Mouse (Mus musculus) brain, embryonic 14.5 days (tissue): ENCODE results near the gene Asb14.

Experiments
- CTCF ChIP-seq: fragments of 200-500 bp; IDR thresholded peaks from 2 replicates; pipeline ENCODE4 v1.5.1; 2012; ENCODE audit warnings: inconsistent platforms, mild to moderate bottlenecking, moderate library complexity, borderline replicate concordance; ENCODE audit not compliant: insufficient read depth, insufficient read length; ENCODE audit errors: extremely low read depth
- POLR2A ChIP-seq: fragments of 200-500 bp; IDR thresholded peaks from 2 replicates; pipeline ENCODE4 v1.6.1; 2012; ENCODE audit warnings: mild to moderate bottlenecking, inconsistent platforms, borderline replicate concordance; ENCODE audit not compliant: poor library complexity, insufficient read depth, insufficient read length, severe bottlenecking; ENCODE audit errors: extremely low read depth

- TF ChIP-seq CTCF (no peak), POLR2A (no peak)
These were observed 6.5 kb downstream of the Asb14 start for GRCm38 (mm10) chr14:26900893-26901292.
